Mouse (Mus musculus): Measurements from ENCODE around the gene Ubap2.

Ubap2 gene

DNA sequence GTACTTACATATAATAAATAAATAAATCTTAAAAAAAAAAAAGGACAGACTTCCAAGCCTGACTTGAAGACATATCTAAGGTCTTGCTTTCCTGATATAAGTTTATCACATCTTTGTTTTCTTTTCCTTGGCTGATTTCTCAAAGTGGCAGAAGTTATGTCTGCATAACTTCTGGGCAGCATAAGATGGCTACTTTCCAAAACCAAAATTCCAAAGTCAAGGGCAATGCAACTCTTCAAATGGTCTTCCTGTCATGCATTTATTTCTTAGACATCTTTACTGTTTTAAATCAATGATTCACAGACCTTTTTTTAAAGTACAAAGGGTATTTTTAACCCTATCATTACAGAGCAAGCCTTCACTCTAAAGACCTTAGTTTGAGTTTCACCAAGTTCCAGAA, 14.3 kb downstream of the Ubap2 start:
- no peak for DNase-seq (ENCODE audit: low spot score in 2 of 2)

GRCm38 (mm10) chr4:41259019-41259418, 15.9 kb downstream of the Ubap2 start:
- DNase-seq (ENCODE audit: low spot score in 2 of 2) = no peak

GRCm38 (mm10) chr4:41257752-41258151, 17.2 kb downstream of the Ubap2 start:
- no peak for DNase-seq (ENCODE audit: low spot score in 2 of 2)

DNA sequence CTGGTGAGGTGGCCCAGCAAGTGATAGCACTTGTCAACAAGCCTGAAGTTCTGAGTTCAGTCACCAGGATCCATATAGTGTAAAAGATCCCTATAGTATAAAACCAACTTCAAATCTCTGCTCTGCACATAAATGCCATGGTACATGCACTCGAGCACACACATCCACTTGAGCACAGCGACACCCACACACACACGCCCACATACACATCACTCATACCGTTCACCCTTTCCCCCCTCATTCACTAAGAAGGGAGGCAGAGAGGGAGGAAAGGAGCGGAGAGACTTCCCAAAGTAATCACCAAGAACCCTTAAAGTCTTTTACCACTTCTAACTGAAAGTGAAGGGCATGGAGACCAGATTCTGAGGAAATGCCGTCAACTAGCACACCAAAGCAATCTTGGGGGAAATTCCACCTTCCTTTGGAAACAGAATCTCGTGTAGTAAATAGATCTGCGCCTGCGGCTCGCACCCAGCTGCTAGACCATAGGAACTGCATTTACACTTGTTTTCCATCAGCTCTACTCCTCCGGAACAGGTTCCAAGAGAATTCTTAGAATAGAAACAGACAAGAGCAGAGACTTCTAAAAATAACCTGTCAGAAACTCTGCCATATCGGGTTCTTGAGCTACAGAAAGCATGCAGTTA, 19.3 kb downstream of the Ubap2 start:
- DNase-seq (ENCODE audit: low spot score in 2 of 2) = no peak

GRCm38 (mm10) chr4:41253756-41254155, 21.2 kb downstream of the Ubap2 start:
- no peak for DNase-seq (ENCODE audit: low spot score in 2 of 2)

DNA sequence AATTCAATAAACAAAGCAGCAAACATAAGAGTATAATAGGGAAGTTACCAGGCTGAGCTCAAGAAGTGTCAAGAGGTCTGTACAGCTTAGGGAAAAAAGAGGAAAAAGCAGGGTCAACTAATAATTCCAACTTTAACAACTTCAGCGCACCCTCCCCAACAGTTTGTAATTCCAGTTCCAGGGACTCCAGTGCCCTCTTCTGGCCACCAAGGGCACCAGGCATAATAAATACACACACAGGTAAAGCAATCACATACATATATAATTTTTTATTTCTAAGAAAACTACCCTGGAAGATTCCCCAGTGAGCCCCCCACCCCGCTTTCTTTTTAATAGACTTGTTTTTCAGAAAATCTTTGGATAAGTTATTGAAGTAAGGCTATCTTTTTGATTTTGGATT, 29.5 kb downstream of the Ubap2 start:
- no peak for DNase-seq (ENCODE audit: low spot score in 2 of 2)

DNA sequence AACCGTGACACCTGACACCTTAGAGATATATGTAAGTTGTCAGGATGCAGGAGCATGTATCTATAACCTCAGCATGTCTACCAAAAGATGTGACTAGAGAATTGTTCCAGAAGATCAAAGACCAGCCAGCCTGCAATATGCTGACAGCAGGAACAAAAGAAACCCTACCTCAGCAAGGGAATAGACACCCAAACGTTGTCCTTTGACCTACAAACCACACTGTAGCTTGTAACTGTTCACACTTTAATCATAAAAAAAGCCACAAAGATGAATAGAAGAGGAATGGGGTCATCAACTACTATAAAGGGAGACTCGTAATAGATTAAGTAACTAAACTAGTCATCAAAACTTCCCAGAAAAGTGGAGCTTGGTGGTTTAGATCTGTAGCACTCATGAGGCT, 34.0 kb downstream of the Ubap2 start:
- no peak for DNase-seq (ENCODE audit: low spot score in 2 of 2)

DNA sequence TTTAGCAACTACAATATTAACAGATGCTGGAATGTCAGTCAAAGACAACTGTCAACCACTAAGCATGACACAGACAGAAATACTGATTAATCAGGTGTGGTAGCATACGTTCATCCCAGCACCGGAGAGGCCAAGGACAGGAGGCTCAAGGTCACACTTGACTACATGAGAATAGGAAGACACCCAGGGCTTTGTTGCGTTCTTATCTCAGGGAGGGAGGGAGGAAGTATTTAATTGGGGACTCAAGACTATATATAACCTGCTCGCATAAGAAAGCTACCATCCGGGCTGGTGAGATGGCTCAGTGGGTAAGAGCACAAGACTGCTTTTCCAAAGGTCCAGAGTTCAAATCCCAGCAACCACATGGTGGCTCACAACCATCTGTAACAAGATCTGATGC, 39.3 kb downstream of the Ubap2 start:
- no peak for DNase-seq (ENCODE audit: low spot score in 2 of 2)

DNA sequence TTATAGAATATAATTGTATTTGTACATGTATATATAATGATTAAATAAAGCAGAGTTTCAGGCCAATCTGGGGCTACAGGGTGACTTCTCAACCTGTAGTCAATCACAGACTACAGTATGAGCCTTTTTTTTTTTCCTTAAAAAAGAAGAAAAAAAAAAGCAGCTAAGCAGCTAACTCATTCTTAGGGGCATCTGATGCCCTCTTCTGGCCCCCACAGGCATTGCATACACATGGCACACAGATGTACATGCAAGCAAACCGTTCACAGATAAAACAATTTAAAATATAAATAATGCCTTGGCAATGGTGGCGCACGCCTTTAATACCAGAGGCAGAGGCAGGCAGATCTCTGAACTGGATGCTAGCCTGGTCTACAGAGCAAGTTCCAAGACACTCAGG, 48.6 kb downstream of the Ubap2 start:
- DNase-seq (ENCODE audit: low spot score in 2 of 2) = peak; percentile 7 to 35

GRCm38 (mm10) chr4:41225412-41225811, 49.5 kb downstream of the Ubap2 start:
- DNase-seq (ENCODE audit: low spot score in 2 of 2) = no peak

DNA sequence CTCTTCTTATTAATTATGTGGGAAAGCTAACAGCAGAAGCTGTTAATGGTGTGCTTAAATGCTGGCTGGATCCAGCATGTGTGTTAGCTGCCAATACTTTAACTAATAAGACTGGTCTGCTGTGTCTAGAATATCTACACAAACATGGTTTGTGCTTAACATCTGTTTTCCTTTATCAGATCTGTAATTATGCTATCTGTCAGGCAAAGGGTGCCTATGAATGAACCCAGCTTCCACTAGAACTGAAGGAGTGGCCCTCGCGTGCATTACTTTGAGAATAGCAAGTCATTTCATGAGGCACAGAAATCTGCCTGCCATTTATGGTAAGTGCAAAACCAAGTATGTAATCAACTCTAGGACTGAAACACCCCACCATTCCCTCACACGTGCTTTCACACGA, 66.9 kb downstream of the Ubap2 start:
- no peak for DNase-seq (ENCODE audit: low spot score in 2 of 2)

- no peak for DNase-seq (ENCODE audit: low spot score in 2 of 2)
Measured at GRCm38 (mm10) chr4:41205751-41206150, 69.2 kb downstream of the Ubap2 start.

DNA sequence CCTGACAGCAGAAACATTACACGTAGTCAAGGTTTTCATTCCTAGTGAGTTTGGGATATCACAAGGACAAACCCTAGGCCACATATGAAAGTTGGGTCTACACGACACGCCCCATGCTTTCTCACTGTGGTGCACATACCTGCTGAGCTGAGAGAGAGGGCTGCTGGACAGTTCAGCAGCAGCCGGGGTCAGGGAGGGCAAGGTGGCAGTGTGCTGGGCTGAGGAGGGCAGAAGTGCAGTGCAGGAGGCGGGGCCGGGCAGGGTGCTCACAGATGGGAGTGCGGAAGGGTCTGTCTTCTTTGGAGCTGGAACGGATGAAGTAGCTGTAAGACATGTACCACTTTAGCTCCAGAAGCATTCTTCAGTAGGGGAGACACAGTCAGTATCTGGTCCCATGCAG, 72.8 kb downstream of the Ubap2 start:
- DNase-seq (ENCODE audit: low spot score in 2 of 2) = no peak

DNA sequence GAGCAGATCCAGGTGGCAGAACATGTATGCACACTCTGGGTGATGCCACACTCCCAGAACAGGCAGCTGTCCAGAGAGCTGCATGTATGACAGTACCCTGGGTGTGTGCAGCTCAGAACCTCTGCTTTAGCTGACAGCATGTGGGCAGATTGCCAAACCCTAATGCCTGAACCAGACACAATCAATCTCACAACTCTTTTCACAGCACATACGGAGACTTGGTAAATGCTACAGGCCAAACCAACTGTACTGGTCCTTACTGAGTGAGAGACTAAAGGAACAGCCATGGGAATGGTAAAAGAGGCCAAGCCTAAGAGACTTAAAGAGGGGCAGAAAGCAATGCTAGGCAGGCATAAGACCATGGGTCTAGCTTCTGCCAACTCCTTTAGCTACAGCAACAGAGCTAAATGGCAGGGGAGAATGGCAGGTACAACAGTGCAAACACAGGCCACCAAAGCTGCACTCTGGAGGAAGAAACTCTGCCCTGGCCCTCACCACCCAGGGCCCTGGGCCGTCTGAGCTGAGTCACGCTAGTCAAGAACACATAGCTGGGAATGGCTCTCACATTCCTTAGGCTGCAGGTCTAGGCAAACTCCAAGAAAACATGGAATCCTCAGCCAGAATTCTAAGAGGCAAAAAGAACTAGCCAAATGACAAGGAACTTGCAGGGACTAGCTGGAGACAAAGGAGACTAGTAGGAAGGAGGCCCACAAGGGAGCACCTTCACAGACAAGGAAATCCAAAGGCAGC, 77.9 kb downstream of the Ubap2 start:
- no peak for DNase-seq (ENCODE audit: low spot score in 2 of 2)

GRCm38 (mm10) chr4:41195328-41195727, 79.6 kb downstream of the Ubap2 start:
- DNase-seq (ENCODE audit: low spot score in 2 of 2) = no peak

DNA sequence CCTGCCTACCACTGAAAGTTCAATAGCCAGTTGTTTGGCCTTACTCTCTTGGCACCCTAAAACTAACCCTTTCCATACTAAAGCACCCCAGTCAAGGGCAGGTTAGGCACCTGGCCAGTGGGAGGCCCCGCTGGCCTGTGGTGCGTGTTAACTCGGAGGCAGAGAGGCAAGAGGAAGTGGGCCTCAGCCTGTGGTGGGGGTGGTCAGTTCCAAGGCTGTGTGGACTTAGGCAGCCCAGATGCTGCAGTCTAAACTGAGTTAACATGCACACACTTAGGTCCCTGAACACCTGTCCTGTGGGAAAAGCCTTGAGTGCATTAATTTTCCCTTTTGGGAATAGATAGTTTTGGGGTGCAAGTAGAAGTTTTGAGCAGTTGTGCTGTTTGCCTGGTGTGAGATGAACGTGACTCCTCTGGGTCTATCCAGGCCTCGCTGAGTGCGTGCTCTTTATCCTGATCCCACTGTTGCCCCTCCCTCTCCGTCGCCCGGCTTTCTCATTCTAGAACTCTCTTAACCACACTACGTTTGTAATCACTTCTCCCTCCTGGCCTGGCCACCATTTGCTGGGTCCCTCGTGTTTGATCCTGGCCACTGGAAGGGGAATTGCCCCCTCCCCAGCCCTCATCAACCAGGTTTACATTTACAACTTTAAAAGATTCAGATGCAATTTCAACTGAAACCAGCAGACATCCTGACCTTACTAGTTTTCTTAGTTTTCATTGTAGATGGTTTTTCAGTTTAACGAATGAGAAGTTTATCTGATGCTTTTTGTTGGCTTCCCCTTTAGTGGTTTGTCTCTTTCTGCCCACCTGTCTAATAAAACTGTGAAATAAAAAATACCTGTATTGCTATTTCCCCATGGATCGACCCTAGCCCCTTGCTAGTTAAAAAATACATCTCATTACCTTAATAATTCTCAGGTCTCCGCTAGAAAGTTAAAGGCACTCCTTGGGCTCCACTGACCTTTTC, 82.1 kb downstream of the Ubap2 start:
- no peak for DNase-seq (ENCODE audit: low spot score in 2 of 2)

DNA sequence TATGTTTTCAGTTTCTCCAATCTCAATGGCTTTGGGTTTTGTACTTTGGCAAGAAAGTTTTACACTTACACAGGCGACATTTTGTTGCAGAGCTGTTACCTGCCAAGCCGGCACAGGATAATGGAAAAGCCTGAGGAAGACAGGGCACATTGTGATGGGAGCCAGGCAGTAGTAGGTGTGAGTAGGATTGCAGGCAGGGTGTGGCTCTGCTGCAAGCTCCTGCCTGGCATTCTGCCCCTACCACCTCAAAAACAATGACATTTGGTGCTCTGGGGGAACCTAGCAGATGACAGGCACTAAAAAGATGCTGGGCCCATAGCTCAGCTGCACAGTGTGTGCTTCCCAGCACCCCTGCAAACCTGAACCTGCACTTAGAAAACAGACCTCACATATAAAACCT, 85.1 kb downstream of the Ubap2 start:
- no peak for DNase-seq (ENCODE audit: low spot score in 2 of 2)

- no peak for DNase-seq (ENCODE audit: low spot score in 2 of 2)
Measured at GRCm38 (mm10) chr4:41179825-41180725, 94.9 kb downstream of the Ubap2 start.

DNA sequence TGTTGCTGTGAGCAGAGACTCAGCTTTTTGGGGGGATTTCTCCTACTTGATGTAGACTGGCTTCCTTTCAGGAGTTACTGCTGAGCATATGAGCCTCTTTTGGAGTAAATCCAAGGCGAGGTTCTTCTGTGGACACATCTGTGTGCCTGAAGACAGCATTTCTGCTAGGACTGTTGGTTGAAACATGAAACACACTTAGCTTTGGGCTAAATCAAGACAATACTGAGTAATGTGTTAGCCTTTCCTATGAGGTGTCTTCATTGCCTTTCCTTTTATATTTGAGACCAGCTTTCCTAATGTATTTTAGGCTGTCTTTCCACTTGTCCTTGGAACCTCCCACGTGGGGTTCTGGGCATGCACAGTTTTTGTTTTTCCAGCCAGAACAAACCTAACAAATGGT, 100.3 kb downstream of the Ubap2 start:
- DNase-seq (ENCODE audit: low spot score in 2 of 2) = no peak

GRCm38 (mm10) chr4:41170970-41171369, 104.0 kb downstream of the Ubap2 start:
- no peak for DNase-seq (ENCODE audit: low spot score in 2 of 2)

DNA sequence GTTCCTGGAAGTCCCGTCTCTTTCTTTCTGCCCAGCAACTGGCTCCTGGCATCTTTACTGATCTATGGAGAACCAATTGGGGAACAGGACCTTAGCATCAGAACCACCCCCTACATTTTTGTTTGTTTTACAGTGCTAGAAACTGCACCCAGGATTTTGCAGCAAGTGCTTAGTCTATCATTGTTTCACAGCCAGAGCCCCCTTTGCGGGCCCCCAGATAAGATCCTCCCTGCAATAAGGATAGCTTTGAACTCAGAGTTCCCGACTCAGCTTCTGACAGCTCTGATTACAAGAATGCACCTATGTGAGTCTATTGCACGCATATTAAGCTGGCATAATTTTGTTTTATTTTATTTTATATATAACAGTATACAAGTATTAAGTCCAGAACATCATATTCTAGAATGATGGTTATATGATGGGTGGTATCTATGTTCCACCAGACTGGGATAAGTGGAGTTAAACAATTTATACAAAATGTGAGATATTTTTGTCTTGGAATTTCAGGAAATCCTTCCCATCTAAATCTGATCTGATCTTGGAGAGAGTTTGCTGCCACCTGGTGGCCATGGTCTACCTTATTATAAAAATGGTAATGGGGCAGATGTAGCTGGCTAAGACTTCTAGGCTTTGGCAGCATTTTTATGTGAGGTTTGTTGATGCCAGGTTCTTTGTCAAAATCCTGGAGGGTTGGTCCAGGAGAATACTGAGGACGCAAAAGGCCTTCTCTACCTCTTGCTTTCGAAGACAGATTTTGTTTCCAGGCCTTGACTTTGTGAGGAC, 109.1 kb downstream of the Ubap2 start:
- DNase-seq (ENCODE audit: low spot score in 2 of 2) = peak; percentile 18 to 53

Measured in natural killer cell, adult 2 months (primary cell).